Mouse (Mus musculus): ENCODE data around the gene Chst10.

- TF ChIP-seq CTCF (IDR thresholded peaks at IDR 0.05; ENCODE audit: borderline replicate concordance, control insufficient read depth, extremely low read depth, insufficient read depth, low read length, poor library complexity) (no peak), POLR2A (IDR thresholded peaks at IDR 0.05; ENCODE audit: control insufficient read depth, extremely low read depth, insufficient read depth, low read length, poor library complexity) (no peak)
Observed at GRCm38 (mm10) chr1:38930767-38931166, 32.8 kb upstream of the Chst10 start.
